Mouse (Mus musculus): ENCODE measurements around the gene Satb2.

- TF ChIP-seq CTCF (IDR thresholded peaks at IDR 0.05), result no peak
- no peak for TF ChIP-seq EP300 (IDR thresholded peaks at IDR 0.05)
Measured at GRCm38 (mm10) chr1:57013856-57014255, 35.4 kb upstream of the Satb2 start.
